Mouse (Mus musculus) adrenal gland, postnatal 36 days (tissue): ENCODE results near the gene Asap3. TPM values are rescaled to one million over a fixed set of nuclear protein-coding genes. Genes with fewer than 3 reads are reported as not detected.

Experiments used
- DNase-seq, 2 experiments: peaks; one replicate each; pipeline ENCODE4 v3.0.0; 2021; ENCODE audit warnings: mixed read lengths in 1 of 2
- total RNA-seq, 2 experiments: library from RNA; stranded (reverse); gene quantifications; 2 replicates each; pipeline ENCODE4 v1.2.3; 2021

Asap3 gene
- total RNA-seq, 2 experiments from 2014 or later: 1.7 to 2.1 TPM

- DNase-seq: no peak
These were observed 85.5 kb downstream of the Asap3 start for GRCm38 (mm10) chr4:136291692-136292091.

Other genes starting within 250 kb of the Asap3 start
- 10 to 100 TPM; 13.5 to 24.0 TPM for gene Gale, start 242.6 kb upstream of the Asap3 start, total RNA-seq
- gene Lypla2, start 233.7 kb upstream of the Asap3 start, total RNA-seq: 10 to 100 TPM; 68.0 to 77.0 TPM
- 10 to 100 TPM; 28.9 to 34.2 TPM for gene Pithd1, start 219.1 kb upstream of the Asap3 start, total RNA-seq
- 10 to 100 TPM; 42.1 to 44.6 TPM for gene Eloa, start 184.6 kb upstream of the Asap3 start, total RNA-seq
- 100 to 1,000 TPM; 522 to 588 TPM for gene Rpl11, start 152.9 kb upstream of the Asap3 start, total RNA-seq
- 10 to 100 TPM; 60.0 to 74.0 TPM for gene Id3, start 62.9 kb upstream of the Asap3 start, total RNA-seq
- 1 to 10 TPM; 2.1 to 2.3 TPM for gene E2f2, start 34.0 kb upstream of the Asap3 start, total RNA-seq
- gene Tcea3, start 41.4 kb downstream of the Asap3 start, total RNA-seq: 1 to 10 TPM; 2.7 to 2.8 TPM
- 10 to 100 TPM; 17.0 to 21.4 TPM for gene Zfp46, start 78.3 kb downstream of the Asap3 start, total RNA-seq
- gene Hnrnpr, start 104.6 kb downstream of the Asap3 start, total RNA-seq: 10 to 100 TPM; 73.9 to 81.7 TPM
- gene Htr1d, start 217.2 kb downstream of the Asap3 start, total RNA-seq: under 1 TPM in 1 of 2 experiments, not detected in 1; 0.10 TPM